Mouse (Mus musculus) CD4-positive naive resting alpha-beta T cell, adult 76 days (primary cell): Measurements from ENCODE around the gene Krt20. TPM values are rescaled to one million over a fixed set of nuclear protein-coding genes. Genes with fewer than 3 reads are reported as not detected.

ENCODE experiments used
- total RNA-seq: library from RNA; stranded (reverse); gene quantifications from one replicate; pipeline ENCODE4 v1.2.4, GENCODE M21; 2023

Krt20 gene
- total RNA-seq: not detected

GRCm38 (mm10) chr11:99437972-99438371, at the start of gene Krt20:
TSS of gene Krt20 (minus strand) at chr11:99438150.

DNA sequence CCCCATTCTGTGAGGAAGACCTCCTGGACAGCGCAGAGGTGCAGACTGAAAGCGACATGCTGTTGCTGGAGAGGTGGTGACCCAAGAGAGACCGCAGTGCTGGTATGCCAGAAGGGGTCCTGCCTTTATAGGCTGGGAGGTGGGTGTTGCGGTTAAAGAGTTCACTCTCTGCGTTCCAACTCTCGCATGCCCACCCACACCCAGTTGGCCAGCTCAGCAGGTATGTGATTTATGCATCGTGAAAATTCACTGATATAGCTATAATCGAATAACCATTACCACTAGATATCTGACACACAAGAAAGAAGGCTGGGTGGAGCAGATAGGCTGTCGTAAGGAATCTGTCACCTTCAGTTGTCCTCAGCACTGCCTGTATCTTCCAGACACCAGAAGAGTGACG, 15.8 kb downstream of the Krt20 start, which contains the start of gene Krt12:
Gene Krt12, minus strand, starts transcription at position 101 of the 400 bp plus-strand sequence.

GRCm38 (mm10) chr11:99389264-99389663, 48.7 kb downstream of the Krt20 start, which contains the start of gene Krt10:
TSS of gene Krt10 (minus strand) at chr11:99389364.

Other genes with a start within 250 kb of the Krt20 start
- 193 TPM for gene Smarce1, start 207.1 kb downstream of the Krt20 start, total RNA-seq
- gene Krt222, start 194.1 kb downstream of the Krt20 start, total RNA-seq: 0.53 TPM
- not detected for gene Krt24, start 152.9 kb downstream of the Krt20 start, total RNA-seq
- gene Krt25, start 115.2 kb downstream of the Krt20 start, total RNA-seq: not detected
- gene Krt26, start 100.2 kb downstream of the Krt20 start, total RNA-seq: not detected
- gene Krt27, start 87.0 kb downstream of the Krt20 start, total RNA-seq: not detected
- not detected for gene Krt28, start 63.2 kb downstream of the Krt20 start, total RNA-seq
- 4.6 TPM for gene Krt10, start 48.8 kb downstream of the Krt20 start, total RNA-seq
- gene Krt12, start 15.9 kb downstream of the Krt20 start, total RNA-seq: not detected
- gene Krt23, start 55.0 kb upstream of the Krt20 start, total RNA-seq: not detected
- gene Krt39, start 83.2 kb upstream of the Krt20 start, total RNA-seq: not detected
- not detected for gene Krt40, start 105.0 kb upstream of the Krt20 start, total RNA-seq
- not detected for gene Krtap3-3, start 112.7 kb upstream of the Krt20 start, total RNA-seq
- not detected for gene Krtap3-2, start 118.7 kb upstream of the Krt20 start, total RNA-seq
- gene Gm11939, start 121.3 kb upstream of the Krt20 start, total RNA-seq: not detected
- not detected for gene Krtap3-1, start 128.5 kb upstream of the Krt20 start, total RNA-seq
- not detected for gene Krtap1-5, start 142.9 kb upstream of the Krt20 start, total RNA-seq
- not detected for gene Krtap1-4, start 145.5 kb upstream of the Krt20 start, total RNA-seq
- not detected for gene Krtap1-3, start 153.2 kb upstream of the Krt20 start, total RNA-seq
- gene Krtap9-3, start 160.0 kb upstream of the Krt20 start, total RNA-seq: not detected
- gene Gm11938, start 165.2 kb upstream of the Krt20 start, total RNA-seq: not detected
- not detected for gene Gm11937, start 172.0 kb upstream of the Krt20 start, total RNA-seq
- not detected for gene Krtap2-4, start 176.7 kb upstream of the Krt20 start, total RNA-seq
- not detected for gene Gm11562, start 182.3 kb upstream of the Krt20 start, total RNA-seq
- gene Krtap4-1, start 190.1 kb upstream of the Krt20 start, total RNA-seq: not detected
- gene Krtap4-2, start 196.9 kb upstream of the Krt20 start, total RNA-seq: not detected
- not detected for gene Krtap4-7, start 205.9 kb upstream of the Krt20 start, total RNA-seq
- gene Gm11555, start 212.1 kb upstream of the Krt20 start, total RNA-seq: not detected
- gene Gm11563, start 220.8 kb upstream of the Krt20 start, total RNA-seq: not detected
- not detected for gene Krtap4-6, start 227.8 kb upstream of the Krt20 start, total RNA-seq